Mouse (Mus musculus) stomach, postnatal 0 days (tissue): ENCODE measurements around the gene Wnt9b. TPM values are rescaled to one million over a fixed set of nuclear protein-coding genes. Genes with fewer than 3 reads are reported as not detected.

Experiments used
- ATAC-seq: fragments of 200-750 bp; cut with Nextera tagmentation; 2 replicates; pipeline ENCODE4 v1.8.0; 2017; ENCODE audit not compliant: low FRiP score, low TSS enrichment
- DNase-seq: peaks from one replicate; pipeline ENCODE4 v3.0.0-alpha.2; 2016; ENCODE audit warnings: low spot score
- H3K27ac ChIP-seq: fragments of 300-500 bp; sonication (generic); replicated peaks from 2 replicates; pipeline ENCODE4 v1.5.1; 2014; ENCODE audit warnings: mild to moderate bottlenecking, control low read depth
- H3K27me3 ChIP-seq: fragments of 300-500 bp; sonication (generic); 2 replicates; pipeline ENCODE4 v1.6.1; 2014; ENCODE audit warnings: low read length; ENCODE audit not compliant: control insufficient read depth, insufficient read depth
- H3K36me3 ChIP-seq: fragments of 300-500 bp; sonication (generic); 2 replicates; pipeline ENCODE4 v1.6.1; 2014; ENCODE audit warnings: low read length, mixed read lengths; ENCODE audit not compliant: control insufficient read depth, insufficient read depth
- H3K4me1 ChIP-seq: fragments of 300-500 bp; sonication (generic); replicated peaks from 2 replicates; pipeline ENCODE4 v1.6.1; 2014; ENCODE audit warnings: antibody characterized with exemption; ENCODE audit not compliant: control insufficient read depth, insufficient read depth
- H3K4me2 ChIP-seq: fragments of 300-500 bp; sonication (generic); replicated peaks from 2 replicates; pipeline ENCODE4 v1.6.1; 2014; ENCODE audit warnings: low read depth, mild to moderate bottlenecking, control low read depth, moderate library complexity
- H3K4me3 ChIP-seq: fragments of 300-500 bp; sonication (generic); 2 replicates; pipeline ENCODE4 v1.5.1; 2014; ENCODE audit warnings: low read depth, low read length, control low read depth
- H3K9ac ChIP-seq: fragments of 300-500 bp; sonication (generic); 2 replicates; pipeline ENCODE4 v1.6.1; 2014; ENCODE audit warnings: mild to moderate bottlenecking, low read length, control low read depth, mixed read lengths
- H3K9me3 ChIP-seq: fragments of 300-500 bp; sonication (generic); 2 replicates; pipeline ENCODE4 v1.6.1; 2016; ENCODE audit warnings: low read length; ENCODE audit not compliant: control insufficient read depth
- CTCF ChIP-seq: IDR thresholded peaks from 2 replicates; pipeline ENCODE4 v1.5.1; 2016; ENCODE audit warnings: antibody characterized with exemption, low read depth, mild to moderate bottlenecking, moderate library complexity
- EP300 ChIP-seq: optimal IDR thresholded peaks from 2 replicates; pipeline ENCODE3; 2016; ENCODE audit warnings: antibody characterized with exemption
- WGBS: fragments of 180-500 bp; shearing (Covaris S2); extraction: QIAGEN DNeasy Blood & Tissue Kit; methylation state at CpG from one replicate; pipeline ENCODE4 v1.1.7; 2014; 5-methylcytosine and 5-hydroxymethylcytosine counted together
- polyA plus RNA-seq: library from polyadenylated mRNA; unstranded; fragments of >200 nt; fragmentation: Nextera tagmentation; extraction: Ambion mirVana; gene quantifications from 2 replicates; pipeline ENCODE4 v1.2.1, GENCODE M21; 2015

Gene Wnt9b
- polyA plus RNA-seq, 1 experiment from 2014 or later = not detected

- TF ChIP-seq CTCF = no peak
- TF ChIP-seq EP300 = no peak
- no peak overlapping the region for H3K4me3 ChIP-seq
- ATAC-seq = no peak
- no peak overlapping the region for H3K4me2 ChIP-seq
- no peaks in the 10 kb centered on the region for H3K4me1 ChIP-seq
- no peak overlapping the region for H3K27ac ChIP-seq
- no peaks in the 10 kb centered on the region for H3K9me3 ChIP-seq
- no peaks in the 10 kb centered on the region for H3K27me3 ChIP-seq
- no peaks in the 10 kb centered on the region for H3K36me3 ChIP-seq
- no peak for DNase-seq
- no peak overlapping the region for H3K9ac ChIP-seq
- 50% methylated on average over 7 of the region's 7 CpGs for WGBS
Measured at GRCm38 (mm10) chr11:103760101-103760500, 10.5 kb upstream of the Wnt9b start.

- no peak overlapping the region for H3K9ac ChIP-seq
- no peak for ATAC-seq
- TF ChIP-seq EP300 = no peak
- peak; percentile 88 for TF ChIP-seq CTCF
- H3K4me3 ChIP-seq = no peak overlapping the region
- H3K4me1 ChIP-seq = no peaks in the 10 kb centered on the region
- DNase-seq = peak; percentile 79
- H3K4me2 ChIP-seq = no peak overlapping the region
- H3K27me3 ChIP-seq = no peaks in the 10 kb centered on the region
- H3K9me3 ChIP-seq = no peaks in the 10 kb centered on the region
- H3K27ac ChIP-seq = no peak overlapping the region
- no peaks in the 10 kb centered on the region for H3K36me3 ChIP-seq
- WGBS = 3% methylated on average over 6 of the region's 6 CpGs
Measured at GRCm38 (mm10) chr11:103758706-103759105, 9.1 kb upstream of the Wnt9b start.

GRCm38 (mm10) chr11:103758054-103758453 is 8.4 kb upstream of the Wnt9b start:
- Histone ChIP-seq H3K4me2 (no peak overlapping the region), H3K9ac (no peak overlapping the region), H3K4me3 (no peak overlapping the region), H3K4me1 (no peaks in the 10 kb centered on the region), H3K9me3 (no peaks in the 10 kb centered on the region), H3K27ac (no peak overlapping the region), H3K36me3 (no peaks in the 10 kb centered on the region), H3K27me3 (no peaks in the 10 kb centered on the region)
- peak; percentile 63 for TF ChIP-seq CTCF
- TF ChIP-seq EP300 = no peak
- no peak for DNase-seq
- 48% methylated on average over 11 of the region's 11 CpGs for WGBS
- no peak for ATAC-seq

GRCm38 (mm10) chr11:103750612-103751011 is 991 bp upstream of the Wnt9b start:
- DNase-seq = no peak
- no peak overlapping the region for H3K4me2 ChIP-seq
- H3K36me3 ChIP-seq = no peaks in the 10 kb centered on the region
- H3K9ac ChIP-seq = no peak overlapping the region
- no peak for ATAC-seq
- TF ChIP-seq EP300 (no peak), CTCF (no peak)
- no peak overlapping the region for H3K27ac ChIP-seq
- peaks cover 2% of the 10 kb centered on the region; the same call in 1 of the 2 replicates for H3K4me1 ChIP-seq
- peaks cover 9% of the 10 kb centered on the region for H3K27me3 ChIP-seq
- H3K9me3 ChIP-seq = no peaks in the 10 kb centered on the region
- WGBS = 55% methylated on average over 3 of the region's 3 CpGs
- no peak overlapping the region for H3K4me3 ChIP-seq

GRCm38 (mm10) chr11:103735046-103735781 is 14.4 kb downstream of the Wnt9b start:
- Histone ChIP-seq H3K27ac (no peak overlapping the region), H3K36me3 (no peaks in the 10 kb centered on the region), H3K27me3 (no peaks in the 10 kb centered on the region), H3K4me1 (no peaks in the 10 kb centered on the region), H3K9ac (no peak overlapping the region), H3K9me3 (no peaks in the 10 kb centered on the region), H3K4me3 (no peak overlapping the region), H3K4me2 (no peak overlapping the region)
- DNase-seq (peak; percentile 30), ATAC-seq (no peak)
- WGBS = 46% methylated on average over 19 of the region's 19 CpGs
- TF ChIP-seq EP300 (no peak), CTCF (no peak)

GRCm38 (mm10) chr11:103734411-103735045 is 15.1 kb downstream of the Wnt9b start:
- H3K4me2 ChIP-seq = no peak overlapping the region
- H3K9me3 ChIP-seq = no peaks in the 10 kb centered on the region
- no peak for DNase-seq
- H3K27me3 ChIP-seq = no peaks in the 10 kb centered on the region
- no peaks in the 10 kb centered on the region for H3K36me3 ChIP-seq
- TF ChIP-seq CTCF = no peak
- no peak for TF ChIP-seq EP300
- ATAC-seq = no peak
- H3K9ac ChIP-seq = no peak overlapping the region
- H3K4me1 ChIP-seq = no peaks in the 10 kb centered on the region
- H3K27ac ChIP-seq = no peak overlapping the region
- H3K4me3 ChIP-seq = no peak overlapping the region
- WGBS = 50% methylated on average over 5 of the region's 5 CpGs
